Mouse (Mus musculus) right cerebral cortex, postnatal 36 days (tissue): ENCODE measurements around the gene Sh3bp5.
A peak's percentile ranks its signal among the peaks of the same experiment; 100 is the strongest.

Source experiments
- DNase-seq, 2 experiments: peaks; one replicate each; pipeline ENCODE4 v3.0.0; 2022; ENCODE audit warnings: low spot score in 2 of 2, mixed read lengths in 1 of 2

Sh3bp5 gene

GRCm38 (mm10) chr14:31433851-31434360, 2.0 kb downstream of the Sh3bp5 start:
- DNase-seq = no peak

- no peak for DNase-seq
These were observed 2.8 kb downstream of the Sh3bp5 start for GRCm38 (mm10) chr14:31433126-31433525.

GRCm38 (mm10) chr14:31432424-31432823, 3.5 kb downstream of the Sh3bp5 start:
- DNase-seq = no peak

- no peak for DNase-seq
These were observed 4.0 kb downstream of the Sh3bp5 start for GRCm38 (mm10) chr14:31431789-31432330.

- no peak for DNase-seq
These were observed 6.9 kb downstream of the Sh3bp5 start for GRCm38 (mm10) chr14:31429004-31429395.

GRCm38 (mm10) chr14:31428211-31429003, 7.5 kb downstream of the Sh3bp5 start:
- DNase-seq = peak; percentile 77 to 81

GRCm38 (mm10) chr14:31422961-31423791, 12.7 kb downstream of the Sh3bp5 start:
- DNase-seq = peak in 1 of 2 experiments; percentile 51

- DNase-seq = no peak
These were observed 13.5 kb downstream of the Sh3bp5 start for GRCm38 (mm10) chr14:31422395-31422794.

GRCm38 (mm10) chr14:31421509-31422295, 14.2 kb downstream of the Sh3bp5 start:
- no peak for DNase-seq

GRCm38 (mm10) chr14:31420985-31421384, 14.9 kb downstream of the Sh3bp5 start:
- DNase-seq = no peak

- no peak for DNase-seq
These were observed 15.3 kb downstream of the Sh3bp5 start for GRCm38 (mm10) chr14:31420562-31420961.

- no peak for DNase-seq
These were observed 15.7 kb downstream of the Sh3bp5 start for GRCm38 (mm10) chr14:31420135-31420534.

- DNase-seq = no peak
These were observed 16.6 kb downstream of the Sh3bp5 start for GRCm38 (mm10) chr14:31419279-31419678.

GRCm38 (mm10) chr14:31416835-31417549, 18.9 kb downstream of the Sh3bp5 start:
- DNase-seq = no peak

- DNase-seq = no peak
These were observed 19.5 kb downstream of the Sh3bp5 start for GRCm38 (mm10) chr14:31416411-31416810.

- no peak for DNase-seq
These were observed 20.9 kb downstream of the Sh3bp5 start for GRCm38 (mm10) chr14:31414967-31415376.

- DNase-seq = no peak
These were observed 21.5 kb downstream of the Sh3bp5 start for GRCm38 (mm10) chr14:31414235-31414966.

- no peak for DNase-seq
These were observed 22.3 kb downstream of the Sh3bp5 start for GRCm38 (mm10) chr14:31413475-31414086.

- no peak for DNase-seq
These were observed 23.2 kb downstream of the Sh3bp5 start for GRCm38 (mm10) chr14:31412651-31413056.

GRCm38 (mm10) chr14:31410737-31411136, 25.1 kb downstream of the Sh3bp5 start:
- peak; percentile 77 to 87 for DNase-seq
